Mouse (Mus musculus) liver, embryonic 13.5 days (tissue): ENCODE data around the gene Ppp2r1b. TPM values are rescaled to one million over a fixed set of nuclear protein-coding genes. Genes with fewer than 3 reads are reported as not detected.
A peak's percentile ranks its signal among the peaks of the same experiment; 100 is the strongest.
"Not testable (repeated sequence)": the region's sequence is repeated elsewhere in the genome, so short reads cannot be mapped to it uniquely, and the experiment has no call there.

Experiments used
- ATAC-seq: fragments of 200-750 bp; cut with Nextera tagmentation; 2 replicates; pipeline ENCODE4 v1.8.0; 2017; ENCODE audit warnings: low read depth, mild to moderate bottlenecking, moderate number of reproducible peaks, moderate library complexity
- DNase-seq: peaks from one replicate; pipeline ENCODE4 v3.0.0; 2022
- H3K27ac ChIP-seq: fragments of 300-500 bp; sonication (generic); 2 replicates; pipeline ENCODE4 v1.5.1; 2015; ENCODE audit warnings: moderate library complexity, mild to moderate bottlenecking, inconsistent platforms
- H3K27me3 ChIP-seq: fragments of 300-500 bp; sonication (generic); 2 replicates; pipeline ENCODE4 v1.6.1; 2015; ENCODE audit warnings: mild to moderate bottlenecking, inconsistent platforms
- H3K36me3 ChIP-seq: fragments of 300-500 bp; sonication (generic); 2 replicates; pipeline ENCODE4 v1.6.1; 2015; ENCODE audit warnings: mild to moderate bottlenecking, inconsistent platforms
- H3K4me1 ChIP-seq: fragments of 300-500 bp; sonication (generic); replicated peaks from 2 replicates; pipeline ENCODE4 v1.6.1; 2015; ENCODE audit warnings: inconsistent platforms
- H3K4me2 ChIP-seq: fragments of 300-500 bp; sonication (generic); 2 replicates; pipeline ENCODE4 v1.6.1; 2015; ENCODE audit warnings: inconsistent platforms, mild to moderate bottlenecking, moderate library complexity
- H3K4me3 ChIP-seq: fragments of 300-500 bp; sonication (generic); replicated peaks from 2 replicates; pipeline ENCODE4 v1.5.1; 2015; ENCODE audit warnings: mild to moderate bottlenecking, inconsistent platforms
- H3K9ac ChIP-seq: fragments of 300-500 bp; sonication (generic); 2 replicates; pipeline ENCODE4 v1.6.1; 2015; ENCODE audit warnings: mild to moderate bottlenecking, inconsistent platforms
- H3K9me3 ChIP-seq: fragments of 300-500 bp; sonication (generic); replicated peaks from 2 replicates; pipeline ENCODE4 v1.6.1; 2016; ENCODE audit warnings: inconsistent platforms
- WGBS: fragments of 180-500 bp; shearing (Covaris S2); methylation state at CpG from one replicate; pipeline ENCODE4 v1.1.7; 2015; ENCODE audit not compliant: insufficient replicate concordance; 5-methylcytosine and 5-hydroxymethylcytosine counted together
- polyA plus RNA-seq: library from polyadenylated mRNA; unstranded; fragments of >200 nt; fragmentation: Nextera tagmentation; extraction: Ambion mirVana; gene quantifications from 2 replicates; pipeline ENCODE4 v1.2.1, GENCODE M21; 2015

Gene Ppp2r1b
- polyA plus RNA-seq, 1 experiment from 2014 or later: 97.1 TPM

DNA sequence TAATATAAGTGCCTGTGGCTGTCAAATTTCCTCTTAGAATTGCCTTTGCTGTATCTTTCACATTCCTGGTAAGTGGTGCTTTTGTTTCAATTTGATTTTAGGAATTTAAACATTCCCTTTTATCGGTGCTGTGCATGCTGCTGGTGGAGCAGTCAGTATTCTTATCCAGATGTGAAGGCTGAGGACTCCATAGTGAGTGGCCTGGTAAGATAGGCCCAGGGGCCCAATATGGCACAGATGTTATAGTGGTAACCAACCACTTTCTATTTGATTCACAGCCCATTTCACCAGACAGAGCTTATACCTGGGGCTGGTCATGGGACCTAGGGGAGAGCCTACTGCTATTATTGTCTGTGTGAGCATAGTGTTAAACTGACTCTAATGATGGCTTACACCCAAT lies 28.6 kb upstream of the Ppp2r1b start:
- 0 out of 2 replicates have a peak, but pooled peaks cover 4% of the 10 kb centered on the region for H3K9me3 ChIP-seq
- H3K36me3 ChIP-seq: peaks cover 25% of the 10 kb centered on the region
- H3K4me1 ChIP-seq: peaks cover 74% of the 10 kb centered on the region
- WGBS: 45% methylated on average over 1 of the region's 1 CpGs
- peak; percentile 81 for DNase-seq
- H3K27ac ChIP-seq: peak overlapping the region; percentile 84
- peak; percentile 84 for ATAC-seq
- no peaks in the 10 kb centered on the region for H3K27me3 ChIP-seq
- no peak overlapping the region for H3K4me2 ChIP-seq
- H3K4me3 ChIP-seq: no peak overlapping the region
- no peak overlapping the region for H3K9ac ChIP-seq

DNA sequence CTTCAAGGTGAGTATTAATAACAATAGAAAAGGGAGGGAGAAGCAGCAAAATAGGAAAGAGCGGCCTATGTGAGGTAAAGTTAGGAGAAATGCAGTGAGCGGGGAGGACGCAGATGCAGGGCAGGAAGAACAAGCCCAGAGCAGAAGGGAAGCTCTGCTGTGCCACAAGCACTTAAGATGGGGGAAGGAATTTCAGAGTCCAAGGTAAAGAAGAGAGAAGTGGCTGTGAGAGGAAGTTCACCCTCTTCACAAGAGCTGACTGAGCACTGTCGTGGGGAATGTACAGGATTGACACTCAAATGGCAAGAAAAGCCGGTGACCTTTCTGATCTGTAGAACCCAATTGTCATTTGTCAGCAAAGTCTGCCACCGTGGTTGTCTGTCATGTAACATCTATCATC lies 27.1 kb upstream of the Ppp2r1b start:
- Histone ChIP-seq H3K9me3 (0 out of 2 replicates have a peak, but pooled peaks cover 4% of the 10 kb centered on the region), H3K36me3 (peaks cover 29% of the 10 kb centered on the region), H3K4me3 (no peak overlapping the region), H3K27me3 (no peaks in the 10 kb centered on the region), H3K27ac (peak overlapping the region; percentile 84), H3K4me2 (no peak overlapping the region), H3K4me1 (peaks cover 74% of the 10 kb centered on the region), H3K9ac (no peak overlapping the region)
- DNase-seq (no peak), ATAC-seq (no peak)
- 72% methylated on average over 6 of the region's 6 CpGs for whole genome bisulfite sequencing

DNA sequence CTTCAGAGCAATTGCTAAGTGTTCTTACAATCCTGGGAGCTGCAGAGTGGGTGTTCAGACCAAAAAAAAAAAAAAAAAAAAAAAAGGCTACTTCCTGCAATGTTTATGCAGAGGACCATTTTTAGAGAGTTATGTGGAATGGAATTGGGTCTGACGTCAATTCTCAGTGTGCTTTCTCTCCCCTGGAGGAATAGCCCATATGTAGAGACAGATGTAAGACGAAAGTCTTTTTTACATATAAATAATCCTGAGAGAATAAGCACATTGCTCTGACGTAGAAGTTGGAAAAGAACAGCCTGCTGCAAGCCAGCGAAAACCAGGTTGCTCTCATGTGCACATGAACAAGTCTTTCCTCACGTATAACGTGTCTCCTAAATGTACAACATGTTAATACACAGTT lies 25.4 kb upstream of the Ppp2r1b start:
- WGBS: 90% methylated on average over 6 of the region's 6 CpGs
- H3K4me1 ChIP-seq: peaks cover 74% of the 10 kb centered on the region
- peaks cover 28% of the 10 kb centered on the region for H3K36me3 ChIP-seq

DNA sequence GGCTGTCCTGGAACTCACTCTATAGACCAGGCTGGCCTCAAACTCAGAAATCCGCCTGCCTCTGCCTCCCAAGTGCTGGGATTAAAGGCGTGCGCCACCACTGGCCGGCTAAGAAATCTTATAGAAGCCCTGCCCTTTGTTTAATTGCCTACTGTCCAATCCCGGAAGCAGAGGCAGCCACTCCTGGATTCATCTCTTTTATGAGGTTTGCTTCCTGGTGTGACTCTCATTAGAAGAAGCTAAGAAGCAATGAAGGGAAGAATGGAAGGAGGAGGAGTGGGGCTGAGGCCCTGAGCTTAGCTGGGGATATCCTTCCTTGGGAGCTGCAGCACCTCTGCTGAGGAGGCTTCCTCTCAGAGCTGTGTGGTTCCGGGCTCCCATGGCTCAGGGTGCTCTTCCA lies 23.4 kb upstream of the Ppp2r1b start:
- H3K4me3 ChIP-seq: no peak overlapping the region
- 91% methylated on average over 6 of the region's 6 CpGs for WGBS
- no peak for ATAC-seq
- H3K4me2 ChIP-seq: no peak overlapping the region
- no peak for DNase-seq
- peak overlapping the region; percentile 93 for H3K27ac ChIP-seq
- peak overlapping the region; percentile 27; the same call in 1 of the 2 replicates for H3K9ac ChIP-seq
- H3K4me1 ChIP-seq: peaks cover 77% of the 10 kb centered on the region
- H3K36me3 ChIP-seq: peaks cover 16% of the 10 kb centered on the region
- H3K27me3 ChIP-seq: no peaks in the 10 kb centered on the region
- 0 out of 2 replicates have a peak, but pooled peaks cover 4% of the 10 kb centered on the region for H3K9me3 ChIP-seq

More for the DNA sequence above, 25.4 kb upstream of the Ppp2r1b start:
- no peak overlapping the region for H3K4me3 ChIP-seq
- H3K4me2 ChIP-seq: no peak overlapping the region
- 0 out of 2 replicates have a peak, but pooled peaks cover 4% of the 10 kb centered on the region for H3K9me3 ChIP-seq
- ATAC-seq (no peak), DNase-seq (no peak)
- no peaks in the 10 kb centered on the region for H3K27me3 ChIP-seq
- no peak overlapping the region for H3K9ac ChIP-seq
- peak overlapping the region; percentile 70; the same call in 1 of the 2 replicates for H3K27ac ChIP-seq

DNA sequence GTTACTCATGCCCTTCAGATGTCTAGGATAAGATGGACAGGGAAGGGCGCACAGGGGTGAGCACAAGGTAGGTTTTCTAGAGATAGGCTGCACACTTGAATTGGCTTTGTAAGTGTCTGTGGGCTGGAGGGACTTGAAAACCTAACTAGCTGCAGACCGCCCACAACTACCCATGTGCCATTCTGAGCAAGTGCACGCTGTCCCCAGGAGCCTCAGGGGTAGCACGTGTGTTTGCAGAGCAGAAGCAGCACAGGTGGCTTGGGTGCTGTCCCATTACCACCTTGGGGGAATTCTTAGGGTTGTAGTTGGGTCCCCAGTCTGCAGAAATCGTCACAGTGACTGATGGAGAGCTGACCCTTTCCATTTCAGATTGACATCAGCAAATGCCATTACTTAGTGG lies 22.9 kb upstream of the Ppp2r1b start:
- Histone ChIP-seq H3K9ac (peak overlapping the region; percentile 27; the same call in 1 of the 2 replicates), H3K27ac (peak overlapping the region; percentile 93), H3K36me3 (peaks cover 11% of the 10 kb centered on the region), H3K27me3 (no peaks in the 10 kb centered on the region), H3K4me2 (no peak overlapping the region), H3K9me3 (0 out of 2 replicates have a peak, but pooled peaks cover under 1% of the 10 kb centered on the region), H3K4me1 (peaks cover 71% of the 10 kb centered on the region), H3K4me3 (no peak overlapping the region)
- ATAC-seq: no peak
- WGBS: 91% methylated on average over 5 of the region's 5 CpGs
- no peak for DNase-seq

DNA sequence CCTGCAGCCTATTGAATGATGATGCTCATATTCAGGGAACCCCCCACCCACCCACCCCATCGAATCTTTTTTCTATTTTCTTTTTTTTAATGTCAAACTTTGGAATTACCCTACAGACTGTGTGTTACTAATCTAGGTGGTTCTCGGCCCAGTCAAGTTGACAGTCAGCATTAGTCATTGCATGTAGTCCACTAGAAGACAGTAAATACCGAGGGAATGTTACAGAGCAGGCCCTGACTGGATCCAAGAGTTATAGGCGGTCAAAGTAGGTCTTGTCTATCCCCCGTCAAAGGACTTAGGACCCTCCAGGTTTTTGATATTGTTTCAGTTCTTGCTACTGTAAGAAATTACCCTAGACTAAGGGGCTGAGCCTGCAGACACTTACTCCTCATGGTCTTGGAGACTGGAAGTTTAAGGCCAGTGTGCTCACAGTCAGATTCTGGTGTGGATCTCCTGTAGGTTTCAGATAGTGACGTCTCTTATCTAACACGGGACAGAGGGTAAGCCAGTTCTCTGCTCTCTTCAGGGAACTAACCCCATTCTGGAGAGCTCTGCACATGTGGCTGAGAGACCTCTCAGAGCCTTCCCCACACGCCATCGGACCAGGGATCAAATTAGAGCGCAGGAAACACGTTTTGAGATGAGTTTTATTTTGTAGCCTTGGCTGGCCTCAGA lies 21.2 kb upstream of the Ppp2r1b start:
- WGBS: 26% methylated on average over 11 of the region's 11 CpGs
- H3K4me1 ChIP-seq: peaks cover 57% of the 10 kb centered on the region
- peak overlapping the region; percentile 93 for H3K27ac ChIP-seq
- peaks cover 15% of the 10 kb centered on the region for H3K36me3 ChIP-seq
- peak overlapping the region; percentile 62 for H3K4me2 ChIP-seq
- DNase-seq: peak; percentile 75
- no peaks in the 10 kb centered on the region for H3K27me3 ChIP-seq
- H3K9ac ChIP-seq: peak overlapping the region; percentile 67
- peak; percentile 99 for ATAC-seq
- H3K9me3 ChIP-seq: no peaks in the 10 kb centered on the region
- peak overlapping the region; percentile 29 for H3K4me3 ChIP-seq

DNA sequence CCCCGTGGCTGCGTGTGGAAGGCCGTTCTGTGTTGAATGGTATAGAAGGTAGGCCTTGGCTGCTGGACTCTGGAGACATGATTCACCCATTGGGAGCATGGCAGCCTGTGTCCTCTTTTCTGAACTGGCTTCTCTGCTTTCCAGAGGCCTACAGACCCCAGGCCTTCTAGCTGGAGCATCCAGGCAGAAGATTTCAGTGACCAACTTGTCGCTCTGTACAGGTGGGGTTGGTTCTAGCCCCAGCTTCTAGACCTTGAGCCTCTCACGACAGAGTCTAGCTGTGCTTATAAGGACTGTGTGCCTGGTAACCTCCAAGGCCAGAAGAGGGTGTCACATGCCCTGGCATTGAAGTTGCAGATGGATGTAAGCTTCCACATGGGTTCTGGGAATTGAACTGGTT lies 13.6 kb upstream of the Ppp2r1b start:
- WGBS: 91% methylated on average over 5 of the region's 5 CpGs
- Histone ChIP-seq H3K4me2 (no peak overlapping the region), H3K27me3 (no peaks in the 10 kb centered on the region), H3K4me3 (no peak overlapping the region), H3K9ac (peak overlapping the region; percentile 9; the same call in 1 of the 2 replicates), H3K9me3 (no peaks in the 10 kb centered on the region), H3K36me3 (peaks cover 6% of the 10 kb centered on the region; the same call in 1 of the 2 replicates), H3K27ac (peak overlapping the region; percentile 60), H3K4me1 (peaks cover 42% of the 10 kb centered on the region)
- no peak for ATAC-seq
- no peak for DNase-seq

DNA sequence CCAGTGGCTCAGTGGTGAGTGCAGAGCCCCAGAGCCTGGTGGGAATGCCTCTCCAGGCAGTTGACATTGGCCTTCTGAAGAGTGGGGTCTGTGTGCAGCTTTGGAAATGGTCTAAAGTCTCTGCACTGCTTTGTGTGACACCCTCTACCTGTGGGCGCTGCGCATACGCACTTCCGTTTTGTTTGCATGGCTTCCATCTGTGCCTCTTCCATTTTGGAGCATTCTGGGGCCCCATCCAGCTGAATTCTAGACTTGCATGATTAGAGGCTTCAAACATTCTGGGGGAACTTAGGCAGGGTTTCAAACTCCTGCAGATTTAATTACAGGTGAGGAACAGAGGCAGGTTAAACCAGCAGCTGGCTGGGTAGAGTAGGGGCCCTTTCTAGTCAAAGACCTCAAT lies 12.9 kb upstream of the Ppp2r1b start:
- H3K36me3 ChIP-seq: peaks cover 6% of the 10 kb centered on the region; the same call in 1 of the 2 replicates
- H3K4me2 ChIP-seq: no peak overlapping the region
- peak overlapping the region; percentile 60 for H3K27ac ChIP-seq
- no peak overlapping the region for H3K4me3 ChIP-seq
- no peaks in the 10 kb centered on the region for H3K27me3 ChIP-seq
- no peaks in the 10 kb centered on the region for H3K9me3 ChIP-seq
- ATAC-seq: no peak
- H3K9ac ChIP-seq: peak overlapping the region; percentile 39; the same call in 1 of the 2 replicates
- DNase-seq: no peak
- 90% methylated on average over 4 of the region's 4 CpGs for WGBS
- peaks cover 45% of the 10 kb centered on the region for H3K4me1 ChIP-seq

DNA sequence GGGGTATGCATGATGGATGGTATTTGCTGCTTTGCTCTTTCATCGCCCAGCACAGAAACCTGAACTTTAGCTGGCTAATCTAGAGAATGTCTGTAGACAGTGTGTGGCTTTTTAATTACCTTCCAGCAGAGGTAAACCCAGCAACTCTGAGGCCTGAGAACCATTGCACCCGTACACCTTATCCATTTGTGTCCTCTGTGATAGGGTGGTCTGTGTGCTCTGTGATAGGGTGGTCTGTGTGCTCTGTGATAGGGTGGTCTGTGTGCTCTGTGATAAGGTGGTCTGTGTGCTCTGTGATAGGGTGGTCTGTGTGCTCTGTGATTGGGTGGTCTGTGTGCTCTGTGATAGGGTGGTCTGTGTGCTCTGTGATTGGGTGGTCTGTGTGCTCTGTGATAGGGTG lies 12.5 kb upstream of the Ppp2r1b start:
- not testable (repeated sequence) for H3K27me3 ChIP-seq, H3K36me3 ChIP-seq, DNase-seq, H3K9me3 ChIP-seq, H3K4me3 ChIP-seq, H3K4me2 ChIP-seq
- H3K9ac ChIP-seq: peak overlapping the region; percentile 39; the same call in 1 of the 2 replicates
- WGBS: 37% methylated on average over 2 of the region's 2 CpGs
- H3K4me1 ChIP-seq: peaks cover 45% of the 10 kb centered on the region
- peak overlapping the region; percentile 60 for H3K27ac ChIP-seq
- peak; percentile 70 for ATAC-seq

DNA sequence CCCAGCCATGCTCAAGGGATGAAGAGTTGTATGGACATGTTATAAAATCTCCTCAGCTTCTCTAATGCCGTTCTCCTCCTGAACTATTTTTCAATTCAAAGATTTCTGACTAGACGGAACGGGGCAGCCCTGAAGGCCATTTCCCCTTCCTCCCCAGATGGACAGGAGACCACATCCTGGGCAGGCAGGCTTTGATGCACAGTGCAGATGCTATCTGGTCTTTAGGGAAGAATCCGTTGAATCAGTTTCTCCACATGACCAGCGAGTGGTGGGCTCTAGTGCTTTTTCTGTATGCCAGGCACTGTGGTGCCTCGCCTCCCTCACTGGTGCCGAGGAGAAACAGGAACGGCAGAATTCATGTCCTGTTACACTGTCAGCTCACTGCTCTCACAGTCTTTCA lies 11.3 kb upstream of the Ppp2r1b start:
- Histone ChIP-seq H3K4me3 (no peak overlapping the region), H3K4me1 (peaks cover 45% of the 10 kb centered on the region), H3K9ac (no peak overlapping the region), H3K27ac (peak overlapping the region; percentile 39), H3K4me2 (no peak overlapping the region), H3K9me3 (no peaks in the 10 kb centered on the region), H3K27me3 (no peaks in the 10 kb centered on the region), H3K36me3 (0 out of 2 replicates have a peak, but pooled peaks cover under 1% of the 10 kb centered on the region)
- 52% methylated on average over 8 of the region's 8 CpGs for WGBS
- ATAC-seq (no peak), DNase-seq (no peak)

DNA sequence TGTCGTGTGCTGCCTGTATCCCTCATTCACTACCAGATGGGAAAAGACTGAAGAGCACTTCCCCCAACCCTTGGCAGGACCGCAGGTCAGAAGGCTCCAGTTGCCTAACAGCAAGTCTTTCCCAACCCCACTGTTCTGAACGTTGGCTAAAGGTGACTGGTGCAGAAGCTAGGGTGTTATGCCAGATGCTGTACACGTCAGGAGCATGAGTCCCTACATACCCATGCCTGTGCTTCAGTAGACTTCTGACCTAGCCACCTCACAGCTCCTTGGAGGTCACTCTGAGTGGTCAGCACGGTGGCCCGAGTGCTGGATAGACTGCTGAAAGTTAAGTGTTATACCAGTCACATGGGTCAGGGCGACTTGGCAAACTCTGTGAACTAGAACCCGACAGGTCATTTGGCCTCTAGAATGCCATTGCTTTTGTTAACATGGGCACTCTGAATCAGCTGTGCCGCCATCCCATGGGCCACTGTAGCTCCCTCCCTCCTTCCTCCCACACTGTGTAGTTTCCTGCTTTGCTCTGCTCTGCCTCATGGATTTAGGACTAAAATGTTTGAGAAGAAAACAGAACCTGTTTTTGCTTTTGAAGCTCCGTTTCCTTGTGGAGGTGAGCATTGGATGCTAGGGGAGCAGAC lies 9.9 kb upstream of the Ppp2r1b start:
- Histone ChIP-seq H3K9ac (no peak overlapping the region), H3K36me3 (0 out of 2 replicates have a peak, but pooled peaks cover 3% of the 10 kb centered on the region), H3K4me2 (no peak overlapping the region), H3K4me3 (no peak overlapping the region), H3K27ac (peak overlapping the region; percentile 51; the same call in 1 of the 2 replicates), H3K4me1 (peaks cover 45% of the 10 kb centered on the region), H3K27me3 (no peaks in the 10 kb centered on the region), H3K9me3 (no peaks in the 10 kb centered on the region)
- DNase-seq: no peak
- WGBS: 77% methylated on average over 10 of the region's 10 CpGs
- ATAC-seq: no peak
